Mouse (Mus musculus): ENCODE measurements around the gene Paox.

- TF ChIP-seq POLR2A (IDR thresholded peaks at IDR 0.05; ENCODE audit: low read depth, low read length), result no peak
- TF ChIP-seq CTCF (IDR thresholded peaks at IDR 0.05; ENCODE audit: extremely low read depth, insufficient read depth, insufficient read length, insufficient replicate concordance), result no peak
These were observed 11.3 kb downstream of the Paox start for GRCm38 (mm10) chr7:140126934-140127333.
